Mouse (Mus musculus) small intestine, adult 10 weeks (tissue): ENCODE data around the gene Olfr201. TPM values are rescaled to one million over a fixed set of nuclear protein-coding genes. Genes with fewer than 3 reads are reported as not detected.

Experiments
- polyA plus RNA-seq: library from polyadenylated mRNA; stranded (reverse); fragments of 350-450 nt; fragmentation: Illumina TruSeq; extraction: RNeasy Lipid Tissue Mini Kit (QIAGEN cat#74804); gene quantifications from one replicate; pipeline ENCODE4 v1.2.3, GENCODE M21; 2014; ENCODE audit warnings: low replicate concordance

Olfr201 gene
- not detected for polyA plus RNA-seq

DNA sequence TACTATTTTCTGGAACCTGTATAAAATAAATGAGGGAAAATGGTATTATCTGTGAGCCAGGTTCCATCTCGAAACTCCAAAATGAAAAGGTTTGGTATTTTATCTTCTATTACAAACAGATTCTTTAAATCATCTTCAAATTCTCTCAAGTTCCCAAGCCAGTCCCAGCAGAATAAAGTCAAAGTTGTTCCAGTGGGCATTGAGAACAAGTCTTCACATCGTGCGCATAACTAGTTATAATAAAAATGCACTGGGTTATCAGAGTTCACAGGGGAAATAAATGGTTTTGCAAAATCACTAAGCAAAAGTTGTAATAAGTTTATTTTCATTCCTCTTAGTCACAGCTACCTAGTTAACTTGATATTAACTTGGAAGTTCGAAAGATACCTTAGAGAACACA is at the start of gene Olfr201:
Gene Olfr201, minus strand, starts transcription at position 101 of the 400 bp plus-strand sequence.

GRCm38 (mm10) chr16:59318148-59318547 is 45.7 kb upstream of the Olfr201 start, which contains the start of gene Olfr204:
Gene Olfr204, minus strand, starts transcription at chr16:59318248.

DNA sequence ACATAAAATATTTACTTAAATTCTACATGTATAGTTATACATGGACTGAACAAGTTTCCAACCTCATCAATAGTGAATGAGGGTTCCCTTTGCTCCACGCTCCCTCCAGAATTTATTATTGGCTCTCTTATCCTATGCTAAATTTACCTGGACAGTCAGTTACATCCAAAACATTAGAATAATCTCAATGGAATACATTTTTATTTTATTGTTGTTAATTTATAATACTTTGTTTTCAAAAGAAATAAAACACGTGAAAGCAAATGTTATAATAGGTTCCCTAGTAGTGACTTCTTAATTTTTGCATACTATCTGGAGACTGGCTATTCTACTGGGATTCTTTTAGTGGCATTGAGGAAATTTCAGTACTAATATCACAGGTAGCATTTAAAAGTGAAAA is 26.1 kb upstream of the Olfr201 start, which contains the start of gene Olfr203:
Gene Olfr203, plus strand, starts transcription at position 301 of the 400 bp plus-strand sequence.

DNA sequence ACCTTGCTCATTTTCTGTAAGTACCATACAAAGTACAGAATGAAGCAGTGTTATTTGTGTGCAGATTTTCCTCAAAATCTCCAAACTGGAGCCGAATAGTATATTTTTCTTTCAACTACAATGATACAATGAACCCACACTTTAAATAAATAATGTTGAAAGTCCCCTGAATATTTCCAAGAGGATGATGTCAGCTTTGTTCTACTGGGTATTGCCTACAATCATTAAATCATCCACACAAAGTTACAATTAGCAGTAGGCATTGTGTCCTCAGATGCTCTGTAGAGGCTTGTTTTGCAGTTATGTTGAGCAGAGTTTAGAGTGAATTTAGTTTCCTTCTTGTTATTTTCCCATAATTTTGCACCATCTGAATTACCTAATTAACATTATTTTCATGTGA is 14.3 kb upstream of the Olfr201 start, which contains the start of gene Olfr202:
Gene Olfr202, minus strand, starts transcription at position 101 of the 400 bp plus-strand sequence.

DNA sequence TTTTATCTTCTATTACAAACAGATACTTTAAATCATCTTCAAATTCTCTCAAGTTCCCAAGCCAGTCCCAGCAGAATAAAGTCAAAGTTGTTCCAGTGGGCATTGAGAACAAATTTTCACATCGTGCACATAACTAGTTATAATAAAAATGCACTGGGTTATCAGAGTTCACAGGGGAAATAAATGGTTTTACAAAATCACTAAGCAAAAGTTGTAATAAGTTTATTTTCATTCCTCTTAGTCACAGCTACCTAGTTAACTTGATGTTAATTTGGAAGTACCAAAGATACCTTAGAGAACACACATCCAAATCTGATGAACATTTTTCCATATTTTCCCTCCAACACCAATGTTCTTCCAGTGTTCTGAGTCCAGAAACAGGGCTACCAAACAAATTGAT is 52.8 kb downstream of the Olfr201 start, which contains the start of gene Olfr199:
Gene Olfr199, minus strand, starts transcription at position 101 of the 400 bp plus-strand sequence.

Other genes starting within 250 kb of the Olfr201 start
- not detected for gene Olfr186, start 242.3 kb downstream of the Olfr201 start, polyA plus RNA-seq
- not detected for gene Olfr187, start 232.9 kb downstream of the Olfr201 start, polyA plus RNA-seq
- gene Olfr190, start 194.6 kb downstream of the Olfr201 start, polyA plus RNA-seq: not detected
- gene Olfr191, start 182.8 kb downstream of the Olfr201 start, polyA plus RNA-seq: not detected
- not detected for gene Olfr193, start 160.8 kb downstream of the Olfr201 start, polyA plus RNA-seq
- not detected for gene Olfr194, start 151.6 kb downstream of the Olfr201 start, polyA plus RNA-seq
- not detected for gene Olfr195, start 125.6 kb downstream of the Olfr201 start, polyA plus RNA-seq
- not detected for gene Olfr196, start 102.2 kb downstream of the Olfr201 start, polyA plus RNA-seq
- gene Olfr198, start 69.1 kb downstream of the Olfr201 start, polyA plus RNA-seq: not detected
- gene Olfr199, start 52.9 kb downstream of the Olfr201 start, polyA plus RNA-seq: not detected
- gene Olfr202, start 14.2 kb upstream of the Olfr201 start, polyA plus RNA-seq: not detected
- gene Olfr203, start 26.2 kb upstream of the Olfr201 start, polyA plus RNA-seq: not detected
- gene Olfr204, start 45.6 kb upstream of the Olfr201 start, polyA plus RNA-seq: not detected
- gene Olfr205, start 58.5 kb upstream of the Olfr201 start, polyA plus RNA-seq: not detected
- not detected for gene Olfr206, start 76.6 kb upstream of the Olfr201 start, polyA plus RNA-seq
- gene Olfr209, start 91.4 kb upstream of the Olfr201 start, polyA plus RNA-seq: not detected
- gene Gabrr3, start 134.7 kb upstream of the Olfr201 start, polyA plus RNA-seq: not detected
- 26.7 TPM for gene Riox2, start 199.1 kb upstream of the Olfr201 start, polyA plus RNA-seq